Mouse (Mus musculus) kidney, adult 11 months (tissue): ENCODE results near the gene Mast4.

ENCODE experiments used
- DNase-seq: peaks from one replicate; pipeline ENCODE4 v3.0.0; 2022

The Mast4 gene

GRCm38 (mm10) chr13:103238034-103238705, 96.1 kb downstream of the Mast4 start:
- peak; percentile 89 for DNase-seq

GRCm38 (mm10) chr13:103232171-103232570, 102.1 kb downstream of the Mast4 start:
- DNase-seq: no peak

- no peak for DNase-seq
Observed at GRCm38 (mm10) chr13:103229069-103229468, 105.2 kb downstream of the Mast4 start.

GRCm38 (mm10) chr13:103225895-103226815, 108.1 kb downstream of the Mast4 start:
- no peak for DNase-seq

GRCm38 (mm10) chr13:103225217-103225894, 108.9 kb downstream of the Mast4 start:
- DNase-seq: no peak

- DNase-seq: no peak
Observed at GRCm38 (mm10) chr13:103220479-103221064, 113.7 kb downstream of the Mast4 start.

GRCm38 (mm10) chr13:103219999-103220398, 114.3 kb downstream of the Mast4 start:
- DNase-seq: no peak

GRCm38 (mm10) chr13:103217486-103217885, 116.8 kb downstream of the Mast4 start:
- DNase-seq: no peak

- no peak for DNase-seq
Observed at GRCm38 (mm10) chr13:103214506-103214905, 119.8 kb downstream of the Mast4 start.

GRCm38 (mm10) chr13:103211953-103212352, 122.3 kb downstream of the Mast4 start:
- no peak for DNase-seq

- peak; percentile 48 for DNase-seq
Observed at GRCm38 (mm10) chr13:103211501-103211941, 122.8 kb downstream of the Mast4 start.

- DNase-seq: no peak
Observed at GRCm38 (mm10) chr13:103210746-103211145, 123.6 kb downstream of the Mast4 start.

- DNase-seq: no peak
Observed at GRCm38 (mm10) chr13:103207199-103207598, 127.1 kb downstream of the Mast4 start.

- no peak for DNase-seq
Observed at GRCm38 (mm10) chr13:103206644-103207043, 127.7 kb downstream of the Mast4 start.

GRCm38 (mm10) chr13:103205191-103205590, 129.1 kb downstream of the Mast4 start:
- no peak for DNase-seq

GRCm38 (mm10) chr13:103203376-103203895, 130.9 kb downstream of the Mast4 start:
- no peak for DNase-seq

GRCm38 (mm10) chr13:103201016-103201760, 133.1 kb downstream of the Mast4 start:
- no peak for DNase-seq

GRCm38 (mm10) chr13:103199823-103200660, 134.3 kb downstream of the Mast4 start:
- DNase-seq: no peak

GRCm38 (mm10) chr13:103198210-103198940, 135.9 kb downstream of the Mast4 start:
- DNase-seq: no peak

GRCm38 (mm10) chr13:103196307-103196706, 138.0 kb downstream of the Mast4 start:
- no peak for DNase-seq
